Mouse (Mus musculus) liver, adult 2 months (tissue): ENCODE results near the gene Med18.

Experiments used
- CTCF ChIP-seq: fragments of 200-500 bp; IDR thresholded peaks from 2 replicates; pipeline ENCODE4 v1.5.1; 2011; ENCODE audit warnings: low read depth, low read length, control low read depth
- POLR2A ChIP-seq: fragments of 200-500 bp; IDR thresholded peaks from 2 replicates; pipeline ENCODE4 v1.6.1; 2011; ENCODE audit warnings: low read length, control low read depth; ENCODE audit not compliant: insufficient read depth; ENCODE audit errors: extremely low read depth

GRCm38 (mm10) chr4:132426021-132426420 is 37.7 kb downstream of the Med18 start:
- TF ChIP-seq POLR2A (no peak), CTCF (no peak)
